Mouse (Mus musculus) fibroblast of lung, adult 2 months (primary cell): Measurements from ENCODE around the gene Ptpn22.

Experiments
- DNase-seq: peaks from one replicate; pipeline ENCODE4 v3.0.0-alpha.2; 2011; ENCODE audit warnings: low read depth

The Ptpn22 gene

DNA sequence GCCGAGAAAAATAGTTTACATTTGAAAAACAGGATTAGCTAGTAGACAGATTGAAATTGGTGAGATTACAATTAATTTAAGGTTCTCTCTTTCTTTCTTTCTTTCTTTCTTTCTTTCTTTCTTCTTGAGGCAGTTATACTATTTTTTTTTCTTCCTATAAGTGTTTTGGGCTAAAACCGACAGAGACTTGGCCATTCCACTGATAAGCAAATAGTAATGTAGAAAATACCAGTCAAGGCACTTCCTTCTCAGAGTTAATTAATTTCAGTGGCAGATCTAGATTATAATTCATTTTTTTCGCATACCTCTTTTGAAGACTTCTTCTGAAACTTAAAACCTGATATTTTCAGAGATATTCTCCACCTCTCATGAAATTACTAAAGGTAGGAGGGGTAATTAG is 65.7 kb downstream of the Ptpn22 start:
- DNase-seq, result no peak

DNA sequence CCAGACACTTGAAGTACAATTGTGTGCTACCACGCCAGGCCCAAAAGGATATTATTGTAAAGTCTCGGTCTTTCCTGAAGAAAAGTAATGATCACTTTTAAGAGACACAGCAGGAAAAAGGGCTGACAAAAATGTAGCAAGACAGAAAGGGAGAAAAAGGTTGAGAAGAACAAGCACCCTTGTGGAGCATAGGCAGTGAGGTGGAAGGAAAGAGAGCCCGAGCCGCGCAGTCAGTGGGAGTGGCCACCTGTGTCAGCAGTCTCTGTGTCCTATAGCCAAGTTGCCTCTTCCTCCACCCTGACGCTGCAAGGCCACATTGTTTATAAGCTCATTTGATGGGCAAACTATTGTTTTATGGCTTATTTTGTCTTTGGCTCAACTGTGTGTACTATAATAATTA is 67.9 kb downstream of the Ptpn22 start:
- DNase-seq, result no peak

DNA sequence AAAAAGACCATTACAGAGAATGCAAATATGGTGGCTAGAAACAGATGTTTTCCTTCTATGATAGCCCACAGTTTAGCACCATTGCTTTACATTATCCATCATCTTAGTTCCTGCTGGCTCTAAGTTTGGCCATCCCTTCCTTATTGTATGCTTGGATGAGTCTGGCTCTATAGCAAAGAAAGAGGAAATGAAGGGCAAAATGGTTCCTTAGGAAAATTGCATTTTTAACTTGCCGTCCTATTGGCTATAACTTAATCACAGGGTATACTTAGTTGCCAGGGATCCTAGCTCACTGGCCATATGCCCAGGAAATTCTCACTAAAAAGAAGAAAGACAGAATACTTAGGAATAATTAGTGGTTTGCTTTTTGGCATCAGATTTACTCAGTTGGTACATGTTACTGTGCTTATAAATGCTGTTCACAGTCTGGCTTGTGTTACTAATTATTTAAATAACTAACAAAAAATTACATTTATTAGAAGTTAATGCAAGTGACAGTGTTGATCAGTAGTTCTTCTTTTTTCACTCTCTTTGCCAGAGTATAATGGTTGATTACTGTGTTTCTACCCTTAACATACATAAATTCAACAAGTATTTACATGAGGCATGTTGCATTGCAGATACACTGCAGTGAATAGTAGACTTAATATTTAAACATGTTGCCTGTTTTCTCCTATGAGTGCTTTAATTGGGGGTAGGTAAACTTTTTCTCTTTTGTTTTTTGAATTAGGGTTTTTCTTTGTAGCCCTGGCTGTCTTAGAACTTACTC is 85.4 kb downstream of the Ptpn22 start:
- peak; percentile 30 for DNase-seq

DNA sequence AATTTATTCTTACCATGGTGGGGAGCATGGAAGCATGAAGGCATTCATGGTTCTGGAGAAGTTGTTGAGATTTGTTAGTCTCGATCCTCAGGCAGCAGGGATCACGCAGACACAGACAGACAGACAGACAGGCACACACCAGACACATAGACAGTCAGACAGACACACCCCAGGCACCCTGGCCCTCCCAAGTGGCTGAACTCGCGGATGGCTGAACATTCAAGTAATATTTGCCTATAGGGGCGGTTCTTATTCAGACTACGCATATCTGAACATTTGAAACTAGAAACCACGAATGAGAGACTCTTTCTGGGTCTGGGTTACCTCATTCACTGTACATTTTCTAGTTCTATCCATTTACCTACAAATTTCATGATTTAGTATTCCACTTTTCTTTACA is 89.1 kb downstream of the Ptpn22 start:
- DNase-seq, result no peak

DNA sequence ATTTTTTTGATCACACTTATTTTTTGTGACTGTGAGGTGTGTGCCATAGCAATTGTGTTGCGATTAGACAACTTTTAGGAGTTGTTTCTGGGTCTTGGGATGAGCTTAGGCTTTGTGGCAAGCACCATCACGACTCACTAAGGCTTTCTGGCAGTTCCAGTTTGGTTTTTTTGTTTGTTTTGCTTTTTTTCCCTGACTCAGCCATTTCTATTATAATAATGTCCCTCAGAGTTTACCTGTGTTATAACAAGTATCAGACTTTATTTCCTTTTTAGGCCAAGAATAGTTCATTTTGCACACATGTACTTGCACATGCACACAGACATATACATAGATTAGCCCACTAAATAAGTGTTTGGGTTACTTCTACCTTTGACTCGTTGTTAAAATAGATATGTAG is 101.0 kb downstream of the Ptpn22 start:
- DNase-seq, result no peak
